Mouse (Mus musculus): ENCODE measurements around the gene Chn2. TPM values are rescaled to one million over a fixed set of nuclear protein-coding genes. Genes with fewer than 3 reads are reported as not detected.

Chn2 gene
- polyA plus RNA-seq, 1 experiment, result 22.8 TPM

DNA sequence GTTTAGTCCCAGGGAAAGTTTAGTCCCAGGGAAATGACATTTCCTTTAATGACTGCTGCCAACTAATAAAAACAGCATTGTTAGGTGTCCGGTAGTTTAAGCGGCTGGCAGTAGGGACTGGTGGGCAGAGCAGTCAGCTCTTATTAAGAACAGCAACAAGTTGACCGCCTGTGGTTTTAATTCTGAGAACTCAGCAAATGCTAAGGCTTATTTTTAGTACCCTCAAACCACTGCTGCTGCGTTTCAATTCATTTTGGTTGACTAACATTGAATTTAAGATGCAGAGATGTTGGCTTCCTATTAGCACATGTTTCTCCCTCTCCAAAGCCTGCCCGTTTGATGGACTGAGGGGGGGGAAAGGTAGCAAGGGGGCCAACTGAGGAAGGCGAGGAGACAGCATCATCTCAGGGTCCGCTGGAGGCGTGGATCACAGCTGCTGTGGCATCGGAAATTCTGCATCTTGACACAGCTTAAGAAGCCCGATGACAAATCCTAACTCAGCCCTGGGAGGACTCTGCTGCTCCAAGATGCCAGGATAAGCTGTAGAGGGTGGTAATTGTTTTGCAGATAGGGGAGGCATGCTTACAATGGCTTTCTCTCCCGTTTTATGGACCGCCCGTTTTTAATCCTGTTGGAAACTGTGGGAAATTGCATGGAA, 2.2 kb downstream of the Chn2 start:
- Histone ChIP-seq H3K27ac (ENCODE audit: insufficient read depth, low read depth, low read length) (no peak overlapping the region), H3K4me1 (ENCODE audit: control insufficient read depth, insufficient read depth, low read length) (peaks cover 10% of the 10 kb centered on the region), H3K27me3 (replicated peaks; ENCODE audit: control insufficient read depth, insufficient read depth, low read length) (no peaks in the 10 kb centered on the region), H3K36me3 (ENCODE audit: control insufficient read depth, insufficient read depth, low read length) (no peaks in the 10 kb centered on the region), H3K4me3 (ENCODE audit: insufficient read depth, low read depth, low read length) (no peak overlapping the region)
- TF ChIP-seq CTCF (conservative IDR thresholded peaks at IDR 0.05; ENCODE audit: insufficient read depth, insufficient read length, low read depth, low read length) (no peak), POLR2A (IDR thresholded peaks at IDR 0.05; ENCODE audit: low read depth, low read length) (no peak)
- DNase-seq, result no peak
- 54% methylated on average over 13 of the region's 13 CpGs for WGBS

DNA sequence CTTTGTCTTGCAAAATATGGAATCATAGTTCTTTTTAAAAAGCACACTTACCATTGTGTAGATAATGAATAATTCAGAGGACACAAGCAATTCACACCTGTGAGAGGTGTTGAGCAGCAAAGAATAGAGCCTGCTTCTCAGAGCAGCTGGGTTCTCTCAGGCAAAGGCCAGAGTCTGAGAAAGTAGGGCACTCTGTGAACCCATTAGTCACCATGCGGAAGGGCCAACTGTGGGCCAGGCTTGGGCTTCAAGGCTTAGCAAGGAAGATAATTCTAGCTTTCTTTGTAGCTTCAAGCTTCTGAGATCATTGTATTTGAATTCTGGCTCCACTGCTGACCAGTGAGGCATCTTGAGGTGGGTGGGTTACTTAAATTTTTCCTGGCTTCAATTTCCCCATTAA, 2.8 kb downstream of the Chn2 start:
- peak; percentile 73 for DNase-seq
- TF ChIP-seq CTCF (conservative IDR thresholded peaks at IDR 0.05; ENCODE audit: insufficient read depth, insufficient read length, low read depth, low read length) (no peak), POLR2A (IDR thresholded peaks at IDR 0.05; ENCODE audit: low read depth, low read length) (no peak)
- 44% methylated on average over 1 of the region's 1 CpGs for WGBS

DNA sequence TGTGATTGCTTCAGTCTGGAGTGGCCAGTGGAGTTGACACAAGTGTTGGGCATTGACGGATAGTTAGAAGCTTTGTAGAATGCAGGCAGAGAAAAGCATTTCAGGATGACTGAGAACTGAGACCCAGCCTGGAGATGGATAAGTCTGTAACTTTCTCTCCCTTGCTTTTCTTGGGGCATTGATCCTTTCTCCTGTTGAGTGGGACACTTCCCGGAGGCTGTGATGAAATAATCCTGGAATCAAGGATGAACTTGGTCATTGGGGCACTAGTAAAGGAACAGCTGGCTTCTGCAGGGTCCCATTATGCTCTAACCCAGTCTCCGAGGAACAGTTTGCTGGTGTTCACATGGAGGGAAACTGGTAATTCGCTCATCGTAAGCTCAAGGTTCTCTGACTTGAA, 4.2 kb downstream of the Chn2 start:
- DNase-seq, result no peak
- H3K4me1 ChIP-seq (ENCODE audit: control insufficient read depth, insufficient read depth, low read length), result peaks cover 15% of the 10 kb centered on the region
- TF ChIP-seq CTCF (conservative IDR thresholded peaks at IDR 0.05; ENCODE audit: insufficient read depth, insufficient read length, low read depth, low read length) (no peak), POLR2A (IDR thresholded peaks at IDR 0.05; ENCODE audit: low read depth, low read length) (no peak)
- no peak overlapping the region for H3K4me3 ChIP-seq (ENCODE audit: insufficient read depth, low read depth, low read length)
- H3K36me3 ChIP-seq (ENCODE audit: control insufficient read depth, insufficient read depth, low read length), result no peaks in the 10 kb centered on the region
- WGBS, result 78% methylated on average over 5 of the region's 5 CpGs
- H3K27ac ChIP-seq (ENCODE audit: insufficient read depth, low read depth, low read length), result no peak overlapping the region
- no peaks in the 10 kb centered on the region for H3K27me3 ChIP-seq (replicated peaks; ENCODE audit: control insufficient read depth, insufficient read depth, low read length)

More for the DNA sequence above, 2.8 kb downstream of the Chn2 start:
- Histone ChIP-seq H3K4me1 (ENCODE audit: control insufficient read depth, insufficient read depth, low read length) (peaks cover 14% of the 10 kb centered on the region), H3K27me3 (replicated peaks; ENCODE audit: control insufficient read depth, insufficient read depth, low read length) (no peaks in the 10 kb centered on the region), H3K27ac (ENCODE audit: insufficient read depth, low read depth, low read length) (no peak overlapping the region), H3K36me3 (ENCODE audit: control insufficient read depth, insufficient read depth, low read length) (no peaks in the 10 kb centered on the region), H3K4me3 (ENCODE audit: insufficient read depth, low read depth, low read length) (no peak overlapping the region)

DNA sequence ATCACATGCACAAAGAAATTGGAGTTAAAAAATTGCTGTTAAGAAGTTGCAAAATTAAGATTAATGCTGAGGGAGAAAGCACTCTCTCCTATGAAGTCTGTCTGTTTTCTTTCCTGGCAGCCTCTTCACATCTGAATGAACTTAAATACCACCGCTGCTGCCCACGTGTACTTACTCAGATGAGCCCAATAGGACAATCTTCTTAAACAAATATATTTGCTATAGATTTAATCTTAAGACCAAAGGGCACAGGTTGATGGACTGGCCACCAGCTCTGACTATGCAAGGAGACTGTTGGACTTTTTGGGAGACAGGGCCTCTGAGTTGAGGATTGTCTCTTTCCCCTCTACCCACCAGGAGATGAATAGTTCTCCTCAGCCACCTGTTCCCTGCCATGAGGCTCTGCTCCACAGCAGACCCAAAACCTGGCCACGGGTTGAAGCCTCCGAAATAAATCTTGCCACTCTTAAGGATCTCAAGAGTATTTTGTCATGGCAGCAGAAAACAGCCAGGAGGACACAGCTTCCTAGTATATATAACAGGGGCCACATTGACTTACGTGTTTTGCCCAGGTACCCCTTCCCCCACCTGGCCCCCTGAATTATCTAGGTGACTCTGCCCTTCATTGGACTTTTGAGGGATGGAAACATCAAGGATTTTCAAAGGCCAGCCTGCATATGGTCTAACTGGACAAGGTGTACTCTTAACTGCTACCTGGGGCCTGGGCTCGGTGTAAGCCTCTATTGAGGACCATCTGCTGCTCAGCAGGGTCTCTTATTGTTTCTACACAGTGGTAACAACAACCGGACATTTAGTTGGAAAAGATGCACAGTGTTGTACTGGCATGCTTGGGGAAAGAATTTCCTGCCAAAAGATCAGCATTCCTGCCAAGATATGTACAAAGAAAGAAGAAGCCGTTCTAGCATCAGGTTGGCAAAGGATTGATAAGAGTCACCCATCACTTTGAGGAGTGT, 6.7 kb downstream of the Chn2 start:
- H3K27me3 ChIP-seq (replicated peaks; ENCODE audit: control insufficient read depth, insufficient read depth, low read length), result no peaks in the 10 kb centered on the region
- no peak overlapping the region for H3K27ac ChIP-seq (ENCODE audit: insufficient read depth, low read depth, low read length)
- TF ChIP-seq POLR2A (IDR thresholded peaks at IDR 0.05; ENCODE audit: low read depth, low read length) (no peak), CTCF (conservative IDR thresholded peaks at IDR 0.05; ENCODE audit: insufficient read depth, insufficient read length, low read depth, low read length) (no peak)
- no peak overlapping the region for H3K4me3 ChIP-seq (ENCODE audit: insufficient read depth, low read depth, low read length)
- no peaks in the 10 kb centered on the region for H3K36me3 ChIP-seq (ENCODE audit: control insufficient read depth, insufficient read depth, low read length)
- WGBS, result 73% methylated on average over 8 of the region's 8 CpGs
- H3K4me1 ChIP-seq (ENCODE audit: control insufficient read depth, insufficient read depth, low read length), result peaks cover 13% of the 10 kb centered on the region
- no peak for DNase-seq

DNA sequence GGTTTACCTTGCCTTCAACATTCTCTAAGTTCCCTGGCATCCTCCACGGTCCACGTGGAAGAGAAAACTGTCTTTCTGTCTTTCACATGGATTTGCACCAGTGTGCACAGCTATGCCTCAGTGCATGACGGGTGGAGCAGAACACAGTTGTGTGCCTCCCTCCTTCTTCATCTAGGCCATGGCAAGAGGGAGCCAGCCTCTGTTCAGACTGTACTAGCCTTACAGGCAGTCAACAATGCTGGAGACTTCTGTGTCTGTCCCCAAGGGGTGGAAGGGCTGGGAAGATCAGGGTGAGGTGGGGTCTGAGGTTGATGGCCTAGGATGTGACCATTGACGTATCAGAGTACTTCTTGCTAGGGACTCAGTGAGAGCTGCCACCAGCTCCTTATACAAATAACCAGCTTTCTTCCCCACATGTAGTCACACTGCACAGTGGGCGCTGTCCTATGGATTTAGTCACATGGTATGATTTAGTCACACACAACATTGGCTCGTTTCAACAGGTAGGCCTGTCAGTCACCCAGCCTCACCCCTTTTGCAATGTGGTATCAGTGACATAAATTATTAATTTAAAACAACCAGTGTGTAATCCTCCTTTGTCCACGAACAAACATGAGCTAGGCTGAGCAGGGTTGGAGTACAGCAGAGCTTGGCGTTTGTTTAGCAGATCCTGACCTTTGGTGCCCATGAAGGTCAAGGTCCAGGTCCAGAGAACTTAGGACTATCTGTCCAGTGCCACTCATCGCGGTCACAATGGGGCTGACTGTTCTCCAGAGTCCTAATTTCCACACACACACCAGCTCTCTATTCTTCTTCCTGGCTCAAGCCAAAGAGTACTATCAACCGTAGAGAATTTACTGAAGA, 7.8 kb downstream of the Chn2 start:
- H3K4me1 ChIP-seq (ENCODE audit: control insufficient read depth, insufficient read depth, low read length), result peaks cover 12% of the 10 kb centered on the region
- TF ChIP-seq POLR2A (IDR thresholded peaks at IDR 0.05; ENCODE audit: low read depth, low read length), result no peak
- no peak for TF ChIP-seq CTCF (conservative IDR thresholded peaks at IDR 0.05; ENCODE audit: insufficient read depth, insufficient read length, low read depth, low read length)
- peak; percentile 84 for DNase-seq
- H3K27ac ChIP-seq (ENCODE audit: insufficient read depth, low read depth, low read length), result no peak overlapping the region
- no peak overlapping the region for H3K4me3 ChIP-seq (ENCODE audit: insufficient read depth, low read depth, low read length)
- no peaks in the 10 kb centered on the region for H3K27me3 ChIP-seq (replicated peaks; ENCODE audit: control insufficient read depth, insufficient read depth, low read length)
- no peaks in the 10 kb centered on the region for H3K36me3 ChIP-seq (ENCODE audit: control insufficient read depth, insufficient read depth, low read length)
- 63% methylated on average over 11 of the region's 11 CpGs for WGBS

DNA sequence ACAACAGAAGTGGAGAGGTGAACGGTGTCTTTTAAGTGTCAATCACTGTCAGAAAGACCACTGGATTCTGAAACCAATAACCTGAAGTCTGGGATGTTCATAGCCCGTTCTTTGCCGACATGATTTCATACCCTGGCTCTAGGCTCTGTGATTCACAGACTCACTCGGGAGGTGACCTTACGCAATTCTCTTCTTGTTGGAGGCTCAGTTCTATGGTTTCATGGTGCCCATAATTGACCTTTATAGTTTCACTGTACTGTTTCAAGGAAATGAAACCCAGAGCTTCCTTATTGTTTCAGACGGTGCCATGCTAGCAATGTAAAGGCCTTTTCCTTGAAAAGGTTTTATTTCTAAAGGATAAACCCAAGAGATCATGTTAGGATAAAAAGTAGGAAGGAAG, 9.4 kb downstream of the Chn2 start:
- no peak for DNase-seq
- Histone ChIP-seq H3K27me3 (replicated peaks; ENCODE audit: control insufficient read depth, insufficient read depth, low read length) (no peaks in the 10 kb centered on the region), H3K36me3 (ENCODE audit: control insufficient read depth, insufficient read depth, low read length) (no peaks in the 10 kb centered on the region), H3K4me3 (ENCODE audit: insufficient read depth, low read depth, low read length) (no peak overlapping the region), H3K27ac (ENCODE audit: insufficient read depth, low read depth, low read length) (no peak overlapping the region), H3K4me1 (ENCODE audit: control insufficient read depth, insufficient read depth, low read length) (peaks cover 9% of the 10 kb centered on the region)
- no peak for TF ChIP-seq POLR2A (IDR thresholded peaks at IDR 0.05; ENCODE audit: low read depth, low read length)
- no peak for TF ChIP-seq CTCF (conservative IDR thresholded peaks at IDR 0.05; ENCODE audit: insufficient read depth, insufficient read length, low read depth, low read length)
- 92% methylated on average over 6 of the region's 6 CpGs for WGBS

Data from kidney, adult 2 months (tissue).